Mouse (Mus musculus) midbrain, embryonic 12.5 days (tissue): ENCODE results near the gene Clint1. TPM values are rescaled to one million over a fixed set of nuclear protein-coding genes. Genes with fewer than 3 reads are reported as not detected.
"Not testable (repeated sequence)": the region's sequence is repeated elsewhere in the genome, so short reads cannot be mapped to it uniquely, and the experiment has no call there.

ENCODE experiments used
- ATAC-seq: fragments of 200-750 bp; cut with Nextera tagmentation; 2 replicates; pipeline ENCODE4 v1.8.0; 2017; ENCODE audit warnings: low read depth, moderate TSS enrichment, moderate library complexity; ENCODE audit not compliant: low FRiP score
- H3K27ac ChIP-seq: fragments of 300-500 bp; sonication (generic); replicated peaks from 2 replicates; pipeline ENCODE4 v1.5.1; 2016; ENCODE audit warnings: mild to moderate bottlenecking
- H3K27me3 ChIP-seq: fragments of 300-500 bp; sonication (generic); 2 replicates; pipeline ENCODE4 v1.6.1; 2016; ENCODE audit warnings: mild to moderate bottlenecking
- H3K36me3 ChIP-seq: fragments of 300-500 bp; sonication (generic); 2 replicates; pipeline ENCODE4 v1.6.1; 2016
- H3K4me1 ChIP-seq: fragments of 300-500 bp; sonication (generic); 2 replicates; pipeline ENCODE4 v1.6.1; 2016
- H3K4me2 ChIP-seq: fragments of 300-500 bp; sonication (generic); replicated peaks from 2 replicates; pipeline ENCODE4 v1.6.1; 2016; ENCODE audit warnings: mild to moderate bottlenecking, moderate library complexity
- H3K4me3 ChIP-seq: fragments of 300-500 bp; sonication (generic); 2 replicates; pipeline ENCODE4 v1.5.1; 2016; ENCODE audit warnings: mild to moderate bottlenecking
- H3K9ac ChIP-seq: fragments of 300-500 bp; sonication (generic); replicated peaks from 2 replicates; pipeline ENCODE4 v1.6.1; 2016; ENCODE audit warnings: mild to moderate bottlenecking, moderate library complexity
- H3K9me3 ChIP-seq: fragments of 300-500 bp; sonication (generic); 2 replicates; pipeline ENCODE4 v1.6.1; 2016; ENCODE audit warnings: mild to moderate bottlenecking
- WGBS: fragments of 180-500 bp; shearing (Covaris S2); methylation state at CpG from one replicate; pipeline ENCODE4 v1.1.7; 2016; 5-methylcytosine and 5-hydroxymethylcytosine counted together
- polyA plus RNA-seq: library from polyadenylated mRNA; unstranded; fragments of >200 nt; fragmentation: Nextera tagmentation; extraction: Ambion mirVana; gene quantifications from 2 replicates; pipeline ENCODE4 v1.2.1, GENCODE M21; 2016

Gene Clint1
- polyA plus RNA-seq, 1 experiment from 2014 or later = 78.3 TPM

- WGBS = 95% methylated on average over 1 of the region's 1 CpGs
- Histone ChIP-seq H3K27me3 (no peaks in the 10 kb centered on the region), H3K4me3 (no peak overlapping the region), H3K9ac (no peak overlapping the region), H3K27ac (no peak overlapping the region), H3K4me2 (no peak overlapping the region), H3K36me3 (peaks cover 10% of the 10 kb centered on the region; the same call in 1 of the 2 replicates), H3K9me3 (no peaks in the 10 kb centered on the region), H3K4me1 (no peaks in the 10 kb centered on the region)
- no peak for ATAC-seq
Measured at GRCm38 (mm10) chr11:45873666-45874065, 21.8 kb downstream of the Clint1 start.

- Histone ChIP-seq H3K9me3 (no peaks in the 10 kb centered on the region), H3K4me3 (no peak overlapping the region), H3K9ac (no peak overlapping the region), H3K4me2 (no peak overlapping the region), H3K27me3 (no peaks in the 10 kb centered on the region), H3K36me3 (peaks cover 10% of the 10 kb centered on the region; the same call in 1 of the 2 replicates), H3K27ac (no peak overlapping the region), H3K4me1 (no peaks in the 10 kb centered on the region)
- 96% methylated on average over 6 of the region's 6 CpGs for WGBS
- ATAC-seq = no peak
Measured at GRCm38 (mm10) chr11:45874251-45874650, 22.4 kb downstream of the Clint1 start.

DNA sequence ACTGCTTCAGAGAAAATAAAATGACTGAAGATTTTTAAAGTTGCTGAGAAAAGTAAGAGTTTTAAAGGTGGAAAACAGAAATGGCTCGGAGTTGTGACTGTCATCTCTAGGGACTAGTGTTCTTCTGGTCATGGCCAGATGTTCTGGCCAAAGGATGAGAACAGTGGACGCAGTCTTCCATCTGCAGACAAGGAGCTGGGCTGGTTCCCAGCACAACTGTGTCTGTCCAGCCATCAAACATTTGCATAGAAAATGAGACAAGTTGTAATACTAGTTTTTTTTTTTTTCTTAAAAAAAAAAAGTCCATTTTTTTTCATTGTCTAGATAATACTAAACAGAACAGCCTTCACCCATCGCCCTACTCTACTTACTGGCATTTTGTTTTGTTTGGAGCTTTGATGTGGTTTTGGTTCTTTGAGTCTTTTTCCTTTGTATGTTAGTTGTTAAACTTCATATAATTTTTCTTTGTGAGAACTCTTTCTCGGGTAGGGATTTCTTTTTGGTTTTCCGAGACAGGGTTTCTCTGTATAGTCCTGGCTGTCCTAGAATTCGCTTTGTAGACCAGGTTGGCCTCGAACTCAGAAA lies 23.6 kb downstream of the Clint1 start:
- Histone ChIP-seq H3K9me3 (no peaks in the 10 kb centered on the region), H3K4me1 (peaks cover 4% of the 10 kb centered on the region), H3K4me3 (no peak overlapping the region), H3K36me3 (peaks cover 2% of the 10 kb centered on the region; the same call in 1 of the 2 replicates), H3K27me3 (no peaks in the 10 kb centered on the region), H3K27ac (no peak overlapping the region), H3K4me2 (no peak overlapping the region), H3K9ac (no peak overlapping the region)
- 96% methylated on average over 7 of the region's 7 CpGs for WGBS
- ATAC-seq = no peak

DNA sequence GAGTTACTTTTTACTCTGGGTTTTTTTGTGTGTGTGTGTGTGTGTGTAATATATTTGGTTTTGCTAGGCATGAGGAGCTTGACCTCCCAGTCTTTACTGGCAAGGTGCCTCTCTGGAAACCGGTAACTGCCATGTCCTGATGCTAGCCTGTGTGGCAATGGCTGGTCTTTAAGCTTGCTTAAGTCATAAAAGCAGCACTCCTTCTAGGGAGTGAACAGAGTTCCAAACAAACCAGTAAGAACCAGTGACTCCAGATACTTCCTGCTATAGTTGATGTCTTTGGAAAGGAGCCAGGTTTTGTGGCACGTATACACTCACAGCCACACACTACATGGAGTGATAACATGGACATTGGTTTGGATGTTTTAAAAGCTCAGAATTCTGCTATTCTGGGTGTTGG lies 24.2 kb downstream of the Clint1 start:
- ATAC-seq = no peak

GRCm38 (mm10) chr11:45879366-45879765 lies 27.5 kb downstream of the Clint1 start:
- not testable (repeated sequence) for H3K9me3 ChIP-seq, H3K27ac ChIP-seq, H3K4me3 ChIP-seq, H3K27me3 ChIP-seq, H3K36me3 ChIP-seq, H3K9ac ChIP-seq, ATAC-seq, H3K4me2 ChIP-seq
- 82% methylated on average over 4 of the region's 4 CpGs for WGBS
- H3K4me1 ChIP-seq = peaks cover 16% of the 10 kb centered on the region

More for the DNA sequence above, 24.2 kb downstream of the Clint1 start:
- 95% methylated on average over 2 of the region's 2 CpGs for WGBS
- no peak overlapping the region for H3K9ac ChIP-seq
- H3K4me1 ChIP-seq = peaks cover 9% of the 10 kb centered on the region
- H3K27ac ChIP-seq = no peak overlapping the region
- H3K4me2 ChIP-seq = no peak overlapping the region
- peaks cover 2% of the 10 kb centered on the region; the same call in 1 of the 2 replicates for H3K36me3 ChIP-seq
- no peak overlapping the region for H3K4me3 ChIP-seq
- H3K27me3 ChIP-seq = no peaks in the 10 kb centered on the region
- no peaks in the 10 kb centered on the region for H3K9me3 ChIP-seq

DNA sequence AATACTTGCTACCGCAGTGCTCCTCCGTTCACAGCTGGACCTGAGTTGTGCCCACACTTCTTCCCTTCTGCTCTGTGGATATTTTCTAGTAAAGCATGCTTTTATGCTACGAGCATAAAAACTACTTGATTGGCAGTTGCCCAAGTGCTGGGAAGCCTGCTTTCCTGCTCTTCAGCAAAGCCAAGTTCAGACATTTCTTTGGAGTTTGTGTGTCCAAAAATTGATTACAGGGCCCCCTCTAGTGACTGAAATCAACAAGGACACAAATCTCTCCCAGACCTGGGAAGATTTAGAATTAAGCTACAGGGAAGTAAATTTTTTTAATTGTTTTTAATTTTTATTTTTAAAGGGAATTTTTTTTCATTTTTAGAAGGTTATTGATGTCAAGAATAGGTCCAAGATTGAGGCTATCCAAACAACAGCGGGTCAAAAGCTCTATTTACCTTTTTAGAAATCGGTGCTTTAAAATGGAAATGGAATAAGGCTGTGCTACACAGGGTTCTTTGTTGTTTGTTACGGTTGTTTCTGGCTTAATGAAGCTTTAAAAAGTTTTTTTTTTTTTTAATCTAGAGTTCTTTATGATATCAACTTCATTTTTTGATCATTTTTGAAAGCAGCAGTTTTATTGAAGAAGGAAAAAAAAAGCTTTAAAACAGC lies 29.3 kb downstream of the Clint1 start:
- Histone ChIP-seq H3K9ac (no peak overlapping the region), H3K4me3 (no peak overlapping the region), H3K9me3 (no peaks in the 10 kb centered on the region), H3K36me3 (0 out of 2 replicates have a peak, but pooled peaks cover 2% of the 10 kb centered on the region), H3K4me1 (peaks cover 19% of the 10 kb centered on the region), H3K27ac (peak overlapping the region; percentile 4; the same call in 1 of the 2 replicates), H3K27me3 (no peaks in the 10 kb centered on the region), H3K4me2 (no peak overlapping the region)
- WGBS = 68% methylated on average over 6 of the region's 6 CpGs
- ATAC-seq = no peak

GRCm38 (mm10) chr11:45881683-45882068 lies 29.8 kb downstream of the Clint1 start:
- Histone ChIP-seq H3K9ac (no peak overlapping the region), H3K27me3 (no peaks in the 10 kb centered on the region), H3K4me2 (no peak overlapping the region), H3K4me3 (no peak overlapping the region), H3K9me3 (no peaks in the 10 kb centered on the region), H3K4me1 (peaks cover 24% of the 10 kb centered on the region), H3K36me3 (0 out of 2 replicates have a peak, but pooled peaks cover 7% of the 10 kb centered on the region), H3K27ac (peak overlapping the region; percentile 42; the same call in 1 of the 2 replicates)
- peak; percentile 61 for ATAC-seq
- 54% methylated on average over 5 of the region's 5 CpGs for WGBS

GRCm38 (mm10) chr11:45883270-45883931 lies 31.6 kb downstream of the Clint1 start:
- Histone ChIP-seq H3K4me2 (no peak overlapping the region), H3K4me1 (peaks cover 26% of the 10 kb centered on the region), H3K4me3 (no peak overlapping the region), H3K9me3 (no peaks in the 10 kb centered on the region), H3K9ac (no peak overlapping the region), H3K27me3 (no peaks in the 10 kb centered on the region), H3K36me3 (0 out of 2 replicates have a peak, but pooled peaks cover 18% of the 10 kb centered on the region), H3K27ac (no peak overlapping the region)
- WGBS = 71% methylated on average over 8 of the region's 8 CpGs
- ATAC-seq = no peak

DNA sequence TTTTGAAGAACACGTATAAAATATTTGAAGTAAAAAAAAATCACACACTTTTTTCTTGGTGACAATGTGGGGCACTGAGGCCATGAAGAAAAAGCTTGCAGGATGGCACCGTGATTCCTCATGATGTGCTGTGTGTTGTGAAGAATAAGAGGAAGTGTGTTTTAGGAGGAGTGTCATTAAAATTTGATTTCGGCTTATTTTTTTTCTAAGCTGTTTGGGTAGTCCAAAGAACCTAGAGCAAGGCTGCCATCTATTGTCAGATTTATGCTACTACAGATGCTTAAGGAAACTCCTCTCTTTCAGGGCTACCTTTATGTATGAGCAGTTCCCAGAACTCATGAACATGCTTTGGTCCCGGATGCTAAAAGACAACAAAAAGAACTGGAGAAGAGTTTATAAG lies 32.2 kb downstream of the Clint1 start:
- H3K9ac ChIP-seq = no peak overlapping the region
- WGBS = 69% methylated on average over 4 of the region's 4 CpGs
- no peaks in the 10 kb centered on the region for H3K9me3 ChIP-seq
- H3K4me2 ChIP-seq = no peak overlapping the region
- ATAC-seq = no peak
- no peak overlapping the region for H3K4me3 ChIP-seq
- no peaks in the 10 kb centered on the region for H3K27me3 ChIP-seq
- 0 out of 2 replicates have a peak, but pooled peaks cover 21% of the 10 kb centered on the region for H3K36me3 ChIP-seq
- H3K27ac ChIP-seq = no peak overlapping the region
- H3K4me1 ChIP-seq = peaks cover 26% of the 10 kb centered on the region

DNA sequence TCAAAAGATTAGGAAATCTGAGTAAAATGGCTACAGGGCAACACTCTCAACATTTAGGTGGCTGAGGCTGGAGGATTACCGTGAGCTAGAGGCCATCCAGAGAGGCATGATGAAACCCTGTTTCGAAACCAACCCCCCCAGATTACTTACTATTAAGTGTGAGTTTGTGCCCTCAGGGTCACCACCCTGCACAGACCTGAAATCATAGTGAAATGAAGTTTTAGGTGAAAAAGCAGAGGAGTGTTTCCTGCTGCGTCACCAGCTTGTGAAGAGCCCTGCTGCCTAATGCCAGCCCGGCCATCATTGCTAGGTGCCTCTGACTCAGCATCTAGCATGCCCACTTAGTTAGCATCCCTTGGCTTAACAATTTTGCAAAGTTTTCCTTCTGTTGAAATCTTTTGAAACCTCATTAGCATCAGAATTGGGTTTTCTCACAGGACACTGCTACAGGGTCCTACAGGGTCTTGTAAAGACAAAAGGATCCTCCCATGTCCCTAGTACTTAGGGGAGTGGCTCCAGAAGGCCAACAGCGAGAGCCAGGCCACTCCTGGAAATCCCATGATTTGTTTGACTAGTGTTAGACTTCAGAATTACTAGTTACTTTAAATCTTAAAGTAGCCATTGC lies 33.9 kb downstream of the Clint1 start:
- no peak for ATAC-seq
- peaks cover 19% of the 10 kb centered on the region for H3K4me1 ChIP-seq
- H3K27me3 ChIP-seq = no peaks in the 10 kb centered on the region
- H3K9ac ChIP-seq = no peak overlapping the region
- H3K27ac ChIP-seq = peak overlapping the region; percentile 10
- H3K36me3 ChIP-seq = peaks cover 35% of the 10 kb centered on the region; the same call in 1 of the 2 replicates
- no peak overlapping the region for H3K4me3 ChIP-seq
- H3K9me3 ChIP-seq = no peaks in the 10 kb centered on the region
- 71% methylated on average over 5 of the region's 5 CpGs for WGBS
- H3K4me2 ChIP-seq = no peak overlapping the region

DNA sequence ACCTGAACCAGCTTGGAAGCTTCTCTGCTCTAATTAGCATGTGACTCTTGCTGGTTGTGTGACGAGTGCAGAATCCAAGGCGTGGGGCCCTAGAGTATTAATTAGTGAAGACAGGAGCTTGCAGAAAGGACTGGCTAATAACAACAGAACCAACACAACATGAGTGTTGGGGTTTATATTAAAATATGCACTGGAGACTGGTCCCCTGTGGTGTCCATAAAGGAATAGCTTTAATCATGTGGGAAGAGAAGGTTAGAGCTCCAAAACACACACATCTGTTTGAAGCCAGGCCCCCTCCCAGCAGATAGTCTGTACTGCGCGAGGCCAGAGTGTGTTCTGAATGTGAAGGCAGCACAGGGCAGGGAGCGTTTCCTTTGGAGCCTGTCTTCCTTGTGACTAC lies 34.7 kb downstream of the Clint1 start:
- Histone ChIP-seq H3K36me3 (peaks cover 43% of the 10 kb centered on the region), H3K27me3 (no peaks in the 10 kb centered on the region), H3K27ac (peak overlapping the region; percentile 10), H3K9ac (no peak overlapping the region), H3K4me3 (no peak overlapping the region), H3K4me2 (no peak overlapping the region), H3K9me3 (no peaks in the 10 kb centered on the region), H3K4me1 (peaks cover 16% of the 10 kb centered on the region)
- ATAC-seq = peak; percentile 81
- WGBS = 72% methylated on average over 5 of the region's 5 CpGs
